Mouse (Mus musculus): ENCODE data around the gene Lpcat2.
A peak's percentile ranks its signal among the peaks of the same experiment; 100 is the strongest.

Lpcat2 gene

GRCm38 (mm10) chr8:92908448-92908847 lies 53.3 kb downstream of the Lpcat2 start:
- no peak for DNase-seq (ENCODE audit: low read depth, low spot score)

- no peak for DNase-seq (ENCODE audit: low read depth, low spot score)
Measured at GRCm38 (mm10) chr8:92911477-92911876, 56.3 kb downstream of the Lpcat2 start.

- DNase-seq (ENCODE audit: low read depth, low spot score): no peak
Measured at GRCm38 (mm10) chr8:92913396-92913795, 58.3 kb downstream of the Lpcat2 start.

- no peak for DNase-seq (ENCODE audit: low read depth, low spot score)
Measured at GRCm38 (mm10) chr8:92916082-92916481, 60.9 kb downstream of the Lpcat2 start.

- DNase-seq (ENCODE audit: low read depth, low spot score): no peak
Measured at GRCm38 (mm10) chr8:92921768-92922167, 66.6 kb downstream of the Lpcat2 start.

- DNase-seq (ENCODE audit: low read depth, low spot score): no peak
Measured at GRCm38 (mm10) chr8:92928986-92929385, 73.8 kb downstream of the Lpcat2 start.

- DNase-seq (ENCODE audit: low read depth, low spot score): no peak
Measured at GRCm38 (mm10) chr8:92938056-92938455, 82.9 kb downstream of the Lpcat2 start.

- no peak for DNase-seq (ENCODE audit: low read depth, low spot score)
Measured at GRCm38 (mm10) chr8:92949071-92949470, 93.9 kb downstream of the Lpcat2 start.

- no peak for DNase-seq (ENCODE audit: low read depth, low spot score)
Measured at GRCm38 (mm10) chr8:92950639-92951371, 95.7 kb downstream of the Lpcat2 start.

GRCm38 (mm10) chr8:92954044-92954443 lies 98.9 kb downstream of the Lpcat2 start:
- DNase-seq (ENCODE audit: low read depth, low spot score): no peak

- DNase-seq (ENCODE audit: low read depth, low spot score): no peak
Measured at GRCm38 (mm10) chr8:92959779-92960178, 104.6 kb downstream of the Lpcat2 start, which contains the start of gene Slc6a2. Gene Slc6a2, plus strand, starts transcription at chr8:92960079.

GRCm38 (mm10) chr8:92960451-92960911 lies 105.3 kb downstream of the Lpcat2 start:
- DNase-seq (ENCODE audit: low read depth, low spot score): peak; percentile 16

- peak; percentile 48 for DNase-seq (ENCODE audit: low read depth, low spot score)
Measured at GRCm38 (mm10) chr8:92961088-92961487, 105.9 kb downstream of the Lpcat2 start.

GRCm38 (mm10) chr8:92964556-92964955 lies 109.4 kb downstream of the Lpcat2 start:
- no peak for DNase-seq (ENCODE audit: low read depth, low spot score)
